34 mouse cellular contexts compared by ENCODE assay signal in genomic region chr15:67924885-67925284, GRCm38 (mm10).
"Had no signal": no experiment of that assay in that cellular context is flagged by ENCODE, and none has a peak within 500 bp of the region (broad histone marks: within the 10 kb centered on the region; RNA-seq: fewer than 3 reads in every experiment).

No protein-coding gene starts in this region.

- H3K9me3 ChIP-seq: heart, embryonic 10.5 days; heart, embryonic 12.5 days; heart, embryonic 13.5 days; heart, embryonic 15.5 days; hindbrain, embryonic 10.5 days; hindbrain, embryonic 12.5 days; hindbrain, embryonic 13.5 days; hindbrain, embryonic 15.5 days; intestine, embryonic 15.5 days; kidney, embryonic 15.5 days had no signal

- H3K9ac ChIP-seq: heart, embryonic 12.5 days; heart, embryonic 13.5 days; heart, embryonic 15.5 days; hindbrain, embryonic 12.5 days; hindbrain, embryonic 13.5 days; hindbrain, embryonic 15.5 days; intestine, embryonic 15.5 days; kidney, embryonic 15.5 days had no signal

- H3K4me2 ChIP-seq: heart, embryonic 11.5 days; heart, embryonic 12.5 days; heart, embryonic 13.5 days; heart, embryonic 15.5 days; hindbrain, embryonic 12.5 days; hindbrain, embryonic 13.5 days; hindbrain, embryonic 15.5 days; intestine, embryonic 15.5 days; kidney, embryonic 15.5 days had no signal

- H3K4me1 ChIP-seq: heart, embryonic 10.5 days; heart, embryonic 12.5 days; heart, embryonic 13.5 days; heart, embryonic 15.5 days; hindbrain, embryonic 10.5 days; hindbrain, embryonic 12.5 days; hindbrain, embryonic 13.5 days; hindbrain, embryonic 15.5 days; intestine, embryonic 15.5 days; kidney, embryonic 15.5 days had no signal

- H3K36me3 ChIP-seq: heart, embryonic 10.5 days; heart, embryonic 12.5 days; heart, embryonic 13.5 days; heart, embryonic 15.5 days; hindbrain, embryonic 10.5 days; hindbrain, embryonic 12.5 days; hindbrain, embryonic 13.5 days; hindbrain, embryonic 15.5 days; intestine, embryonic 15.5 days; kidney, embryonic 15.5 days had no signal

- H3K27me3 ChIP-seq: heart, embryonic 12.5 days; heart, embryonic 13.5 days; heart, embryonic 15.5 days; hindbrain, embryonic 12.5 days; hindbrain, embryonic 13.5 days; hindbrain, embryonic 15.5 days; intestine, embryonic 15.5 days; kidney, embryonic 15.5 days had no signal

- DNase-seq: heart, postnatal 10 days; heart, postnatal 14 days; heart, postnatal 36 days; heart, postnatal 4 days; kidney, adult 11 months; kidney, adult 18-20 months; kidney, adult 2 months; kidney, adult 8-10 months; kidney, adult 9 months; kidney, postnatal 10 days; kidney, postnatal 14 days; kidney, postnatal 25 days; kidney, postnatal 36 days; kidney, postnatal 4 days; layer of hippocampus, adult 9-11 months; layer of hippocampus, postnatal 36 days had no signal

- H3K27ac ChIP-seq: heart, embryonic 10.5 days; heart, embryonic 13.5 days; heart, embryonic 15.5 days; hindbrain, embryonic 10.5 days; hindbrain, embryonic 12.5 days; hindbrain, embryonic 13.5 days; hindbrain, embryonic 15.5 days; hindbrain, postnatal 0 days; intestine, embryonic 15.5 days; kidney, embryonic 15.5 days; kidney, postnatal 0 days; layer of hippocampus, adult 2 months had no signal

- H3K4me3 ChIP-seq: heart, embryonic 10.5 days; heart, embryonic 12.5 days; heart, embryonic 13.5 days; heart, embryonic 15.5 days; hindbrain, embryonic 10.5 days; hindbrain, embryonic 12.5 days; hindbrain, embryonic 13.5 days; hindbrain, embryonic 15.5 days; intestine, embryonic 15.5 days; kidney, embryonic 15.5 days; layer of hippocampus, adult 2 months had no signal

- ATAC-seq: hindbrain, embryonic 16.5 days; hindbrain, postnatal 0 days; inflammation-experienced regulatory T-cells, adult 6 months; intestine, embryonic 15.5 days; intestine, embryonic 16.5 days; intestine, postnatal 0 days had no signal
